Mouse (Mus musculus) testis, postnatal 10 days (tissue): ENCODE results near the gene Apc2.

Experiments used
- DNase-seq: peaks from one replicate; pipeline ENCODE4 v3.0.0; 2021; ENCODE audit warnings: low spot score

Apc2 gene

DNA sequence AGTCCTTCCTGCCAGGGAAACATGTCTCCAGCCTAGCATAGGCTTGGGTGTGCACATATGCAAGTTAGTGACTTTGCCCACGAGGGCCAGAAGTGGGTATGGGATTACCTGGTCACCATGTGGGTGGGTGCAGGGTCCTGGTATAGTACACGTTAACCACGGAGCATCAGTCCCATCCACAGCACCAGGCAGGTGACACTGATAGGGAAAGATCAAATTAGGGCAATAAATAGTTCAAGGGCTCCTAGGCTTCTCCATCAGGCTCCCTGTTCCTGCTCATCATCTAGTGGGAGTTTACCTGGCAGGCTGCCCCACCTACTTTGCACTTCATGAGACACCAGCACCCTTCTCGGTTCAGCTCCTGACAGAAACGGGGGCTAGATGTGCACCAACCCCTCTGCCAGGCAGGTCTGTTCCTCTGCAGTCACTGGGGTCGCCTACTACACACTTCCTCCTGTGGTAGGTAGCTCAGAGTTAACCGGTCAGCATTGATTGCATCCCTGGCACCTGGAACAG lies 931 bp upstream of the Apc2 start:
- DNase-seq = peak; percentile 63

DNA sequence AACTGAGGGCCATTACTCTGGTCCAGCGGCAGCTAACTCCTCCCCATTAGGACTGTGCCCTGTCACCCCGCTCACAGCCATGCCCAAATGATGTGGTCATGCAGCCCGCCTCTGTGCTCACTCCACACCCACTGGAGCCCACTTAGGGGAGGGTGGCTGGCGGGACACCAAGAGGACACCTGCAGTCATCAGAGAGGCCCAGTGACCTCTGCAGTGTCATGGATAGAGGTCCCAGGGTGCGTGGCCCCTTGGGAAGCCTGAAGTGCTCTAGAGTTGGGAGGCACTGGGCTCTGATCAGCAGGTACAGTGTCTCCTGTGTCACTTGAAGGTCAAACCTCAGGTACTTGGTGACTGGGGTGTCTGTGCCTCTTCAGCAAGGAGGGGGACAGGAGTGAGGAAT lies 1.0 kb downstream of the Apc2 start:
- DNase-seq = no peak

DNA sequence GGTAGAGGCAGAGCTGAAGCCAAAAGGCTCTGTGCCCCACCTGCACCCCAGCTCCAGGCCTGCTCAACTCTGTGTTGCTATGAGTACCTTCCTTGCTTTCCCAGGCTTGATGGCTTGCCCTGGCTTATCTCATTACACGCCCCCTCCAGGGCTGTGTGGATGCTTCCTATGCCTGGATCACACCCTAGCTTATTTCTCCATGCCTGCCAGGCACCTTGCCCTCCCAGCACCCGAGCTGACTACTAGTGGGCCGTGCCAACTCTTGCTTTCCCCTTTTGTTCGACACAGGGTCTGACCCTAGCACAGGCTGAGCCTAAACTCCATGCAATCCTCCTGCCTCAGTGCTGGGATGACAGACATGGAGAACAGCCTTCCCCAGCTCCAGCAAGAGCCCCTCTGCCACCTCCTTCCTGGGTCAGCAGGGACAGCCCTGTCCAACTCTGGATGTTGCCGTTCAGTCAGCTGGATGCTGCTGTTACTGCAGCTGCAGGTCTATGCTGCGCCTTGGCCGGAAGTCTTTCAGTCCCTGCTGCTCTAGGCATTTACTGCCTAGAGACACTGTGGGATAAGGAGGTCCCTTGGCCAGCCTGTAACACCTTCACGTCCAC lies 1.9 kb downstream of the Apc2 start:
- no peak for DNase-seq

DNA sequence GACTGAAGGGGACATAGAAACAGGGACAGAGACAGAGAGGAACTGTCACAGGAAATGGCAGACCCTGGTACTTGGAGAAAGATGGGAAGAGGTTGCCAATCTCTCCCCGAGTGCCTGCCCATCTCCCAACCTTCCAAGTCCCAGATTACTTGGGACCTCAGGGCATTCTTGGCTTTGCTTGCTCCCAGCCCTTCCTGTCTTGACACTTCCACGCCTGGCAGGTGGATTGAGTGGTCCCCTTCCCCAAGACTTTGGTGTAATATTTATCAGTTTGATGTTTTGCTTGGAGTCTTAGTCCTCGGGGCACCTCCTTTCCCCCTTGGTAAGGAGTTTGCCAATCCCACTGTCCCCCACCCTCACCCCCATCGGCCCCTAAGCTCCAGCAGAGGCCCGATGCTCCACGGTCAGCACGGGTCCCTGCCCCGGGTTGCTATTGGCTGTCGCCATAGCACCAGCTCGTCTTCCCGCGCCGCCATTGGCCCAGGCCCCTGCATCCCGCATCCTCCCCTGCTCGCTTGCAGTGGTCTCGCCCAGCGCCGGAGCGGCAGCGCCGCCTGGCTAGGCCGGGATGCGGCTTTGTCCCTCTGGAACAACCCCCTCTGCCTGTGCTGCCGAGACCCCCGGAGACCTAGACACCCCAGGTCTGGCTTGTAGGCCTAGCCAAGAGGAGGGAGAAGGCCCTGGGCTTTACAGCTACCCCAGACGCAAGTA lies 2.9 kb downstream of the Apc2 start:
- DNase-seq = peak; percentile 68

DNA sequence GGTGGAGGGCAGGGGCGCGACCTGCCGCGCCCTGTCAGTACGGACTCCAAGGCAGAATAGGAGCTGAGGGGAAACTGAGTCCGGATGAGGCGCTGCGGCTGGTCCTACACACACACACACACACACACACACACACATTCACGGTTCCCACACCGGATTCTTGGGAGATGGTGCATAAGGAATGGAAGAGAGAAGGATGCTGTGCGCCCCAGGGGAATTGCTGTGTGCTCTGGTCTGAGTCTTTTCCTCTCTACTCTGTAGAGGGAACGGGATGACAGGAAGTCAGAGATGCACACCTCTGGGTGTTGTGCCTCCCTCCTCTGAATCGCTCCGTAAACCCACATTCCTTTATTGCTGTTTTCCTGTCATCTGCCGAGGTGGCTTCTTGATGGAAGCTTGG lies 3.5 kb downstream of the Apc2 start:
- DNase-seq = no peak

DNA sequence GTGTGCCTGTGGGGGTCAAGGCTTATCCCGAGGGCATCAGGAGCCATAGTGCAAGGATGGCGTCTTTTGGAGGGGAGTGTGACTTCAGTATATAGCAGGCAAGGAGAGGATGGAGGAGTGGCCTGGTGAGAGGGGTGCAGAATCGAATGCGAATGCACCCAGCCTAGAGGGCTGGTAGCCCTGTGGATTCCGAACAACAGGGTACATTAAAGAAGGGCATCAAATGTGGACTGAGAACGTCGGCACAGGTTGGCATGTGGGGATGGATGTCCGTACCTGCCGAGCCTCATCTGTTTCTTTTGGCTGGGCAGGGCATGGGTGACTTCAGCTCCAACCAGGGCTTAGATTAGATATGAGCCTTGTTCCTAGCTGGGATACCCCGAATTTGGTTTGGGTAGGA lies 4.0 kb downstream of the Apc2 start:
- DNase-seq = no peak

DNA sequence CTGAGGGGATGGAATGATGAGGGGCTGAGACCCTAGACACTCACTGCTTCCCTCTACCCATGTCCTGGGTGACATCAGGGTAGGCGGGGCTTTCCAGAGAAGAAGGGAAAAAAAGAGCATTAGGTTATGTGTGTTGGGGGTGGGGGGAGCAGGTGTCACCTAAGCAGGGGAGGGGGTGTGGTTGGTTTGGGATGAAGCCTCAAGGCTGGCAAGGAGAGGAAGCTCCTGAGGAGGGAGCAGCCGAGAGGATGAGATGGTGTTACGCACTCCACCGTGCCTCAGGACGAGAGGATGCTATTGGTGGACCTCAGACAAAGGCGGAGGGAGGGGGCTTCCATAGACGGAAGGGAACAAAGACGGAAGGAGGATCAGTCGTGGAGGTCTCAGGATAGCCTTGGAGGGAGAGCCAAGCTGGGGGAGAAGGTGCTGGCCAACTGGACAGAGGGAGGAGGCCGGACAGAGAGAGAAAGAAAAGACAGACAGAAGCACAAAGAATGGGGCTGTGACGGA lies 5.0 kb downstream of the Apc2 start:
- DNase-seq = no peak

DNA sequence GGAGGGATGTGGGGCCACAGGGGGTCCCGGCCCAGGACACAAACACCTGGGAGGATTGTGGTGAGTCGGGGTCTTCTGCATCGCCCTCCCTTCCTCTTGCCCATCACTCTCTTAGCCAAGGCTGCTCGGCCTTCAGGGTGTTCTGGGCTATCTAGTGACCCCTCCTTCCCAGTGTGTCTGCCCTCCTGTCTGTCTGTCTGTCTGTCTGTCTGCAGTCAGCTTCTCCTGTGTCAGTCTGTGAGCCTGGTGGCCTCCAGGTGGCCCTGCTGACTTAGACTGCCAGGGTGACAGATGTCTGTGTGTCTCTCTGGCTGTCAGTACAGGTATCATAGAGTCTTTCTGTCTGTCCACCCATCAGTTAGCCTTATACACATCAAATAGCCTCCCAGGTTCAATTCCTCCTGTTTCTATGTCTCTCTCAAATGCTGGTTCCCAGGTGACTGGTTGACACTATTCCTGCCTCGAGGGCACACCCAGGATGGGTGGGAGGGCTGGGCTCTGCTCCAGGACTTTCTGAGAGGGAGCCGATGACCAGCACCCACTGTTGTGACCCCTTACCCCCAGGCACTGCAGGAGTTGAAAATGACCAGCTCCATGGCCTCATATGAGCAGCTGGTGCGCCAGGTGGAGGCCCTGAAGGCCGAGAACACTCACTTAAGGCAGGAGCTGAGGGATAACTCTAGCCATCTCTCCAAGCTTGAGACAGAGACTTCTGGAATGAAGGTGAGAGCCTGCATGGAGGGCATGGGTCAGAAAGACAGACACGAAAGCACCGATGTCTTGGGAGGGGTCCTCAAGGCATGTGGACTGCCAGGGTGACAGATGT lies 5.7 kb downstream of the Apc2 start:
- no peak for DNase-seq

DNA sequence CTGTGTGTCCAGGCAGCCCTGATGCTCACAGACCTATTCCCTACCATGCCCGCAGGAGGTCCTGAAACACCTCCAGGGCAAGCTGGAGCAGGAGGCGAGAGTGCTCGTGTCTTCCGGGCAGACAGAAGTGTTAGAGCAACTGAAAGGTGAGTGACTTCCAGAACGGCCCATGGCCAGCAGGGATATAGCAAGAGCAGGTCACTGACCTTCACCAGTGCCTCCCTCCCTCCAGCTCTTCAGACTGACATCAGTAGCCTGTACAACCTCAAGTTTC lies 6.2 kb downstream of the Apc2 start:
- no peak for DNase-seq

DNA sequence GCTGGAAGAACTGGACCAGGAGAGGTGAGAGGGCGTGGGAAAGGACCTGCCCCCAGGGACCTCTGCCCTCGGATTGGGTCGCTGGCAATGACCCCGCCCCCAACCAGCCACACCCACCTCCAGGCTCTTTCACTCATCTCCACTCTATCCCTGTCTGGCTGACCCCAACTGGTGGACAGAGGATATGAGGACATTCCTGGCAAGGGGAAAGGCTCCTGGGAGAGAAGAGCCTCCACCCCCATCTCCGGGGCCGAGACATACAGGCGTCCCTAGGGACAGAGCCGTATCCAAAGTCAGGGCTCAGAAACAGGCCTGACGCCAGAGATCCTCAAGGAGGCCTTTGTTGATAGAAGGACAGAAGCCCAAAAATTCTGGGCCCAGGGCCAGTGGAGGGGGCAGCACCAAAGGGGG lies 6.7 kb downstream of the Apc2 start:
- DNase-seq = peak; percentile 88

DNA sequence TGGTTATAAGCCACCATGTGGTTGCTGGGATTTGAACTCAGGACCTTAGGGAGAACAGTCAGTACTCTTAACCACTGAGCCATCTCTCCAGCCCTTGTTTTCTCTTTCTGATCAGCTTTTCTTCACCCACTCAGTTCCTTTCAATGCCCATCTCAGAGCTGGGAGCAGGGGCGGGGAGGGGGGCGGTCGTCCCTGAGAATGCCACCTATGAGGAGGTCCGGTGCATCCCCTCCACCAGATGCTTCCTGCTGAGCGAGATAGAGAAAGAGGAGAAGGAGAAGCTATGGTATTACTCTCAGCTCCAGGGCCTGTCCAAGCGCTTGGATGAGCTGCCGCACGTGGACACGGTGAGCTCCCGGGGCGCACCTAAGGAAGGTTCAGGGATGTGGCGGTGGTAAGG lies 8.7 kb downstream of the Apc2 start:
- no peak for DNase-seq

DNA sequence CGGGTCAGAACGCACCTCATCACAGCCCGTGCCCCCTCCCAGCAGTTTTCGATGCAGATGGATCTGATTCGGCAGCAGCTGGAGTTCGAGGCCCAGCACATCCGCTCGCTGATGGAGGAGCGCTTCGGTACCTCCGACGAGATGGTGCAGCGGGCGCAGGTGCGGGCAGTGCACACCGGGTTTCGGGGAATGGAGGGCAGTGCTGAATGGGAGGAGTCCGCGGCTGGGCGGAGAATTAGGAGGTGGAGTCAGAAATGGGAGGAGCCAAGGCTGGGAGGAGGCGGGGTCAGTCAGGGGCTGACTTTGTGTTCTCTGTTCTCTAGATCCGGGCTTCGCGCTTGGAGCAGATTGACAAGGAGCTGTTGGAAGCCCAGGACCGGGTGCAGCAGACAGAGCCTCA lies 9.1 kb downstream of the Apc2 start:
- peak; percentile 75 for DNase-seq

DNA sequence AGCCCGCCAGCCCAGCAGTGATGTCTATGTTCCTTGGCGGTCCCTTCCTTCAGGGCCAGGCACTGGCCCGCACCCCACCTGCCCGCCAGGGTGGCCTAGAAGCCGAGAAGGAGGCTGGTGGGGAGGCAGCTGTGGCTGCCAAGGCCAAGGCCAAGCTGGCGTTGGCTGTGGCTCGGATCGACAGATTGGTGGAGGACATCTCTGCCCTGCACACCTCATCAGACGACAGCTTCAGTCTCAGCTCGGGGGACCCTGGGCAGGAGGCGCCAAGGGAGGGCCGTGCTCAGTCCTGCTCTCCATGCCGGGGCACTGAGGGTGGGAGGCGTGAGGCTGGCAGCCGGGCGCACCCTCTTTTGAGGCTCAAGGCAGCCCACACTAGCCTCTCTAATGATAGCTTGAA lies 15.8 kb downstream of the Apc2 start:
- no peak for DNase-seq

DNA sequence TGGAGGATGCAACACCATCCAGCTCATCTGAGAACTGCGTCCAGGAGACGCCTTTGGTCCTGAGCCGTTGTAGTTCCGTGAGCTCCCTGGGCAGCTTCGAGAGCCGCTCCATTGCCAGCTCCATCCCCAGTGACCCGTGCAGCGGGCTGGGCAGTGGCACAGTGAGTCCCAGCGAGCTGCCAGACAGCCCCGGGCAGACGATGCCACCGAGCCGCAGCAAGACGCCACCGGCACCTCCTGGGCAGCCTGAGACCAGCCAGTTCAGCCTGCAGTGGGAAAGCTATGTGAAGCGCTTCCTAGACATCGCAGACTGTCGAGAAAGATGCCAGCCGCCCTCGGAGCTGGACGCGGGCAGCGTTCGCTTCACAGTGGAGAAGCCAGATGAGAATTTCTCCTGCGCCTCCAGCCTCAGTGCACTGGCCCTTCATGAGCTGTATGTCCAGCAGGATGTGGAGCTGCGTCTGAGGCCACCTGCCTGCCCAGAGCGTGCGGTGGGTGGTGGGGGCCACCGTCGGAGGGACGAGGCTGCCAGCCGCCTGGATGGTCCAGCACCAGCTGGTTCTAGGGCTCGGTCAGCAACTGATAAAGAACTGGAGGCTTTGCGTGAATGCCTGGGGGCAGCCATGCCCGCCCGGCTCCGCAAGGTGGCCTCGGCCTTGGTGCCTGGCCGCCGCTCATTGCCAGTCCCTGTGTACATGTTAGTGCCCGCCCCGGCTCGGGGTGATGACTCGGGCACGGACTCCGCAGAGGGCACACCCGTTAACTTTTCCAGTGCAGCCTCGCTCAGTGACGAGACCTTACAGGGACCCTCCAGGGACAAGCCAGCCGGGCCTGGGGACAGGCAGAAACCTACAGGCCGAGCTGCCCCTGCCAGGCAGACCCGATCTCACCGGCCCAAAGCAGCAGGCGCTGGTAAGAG lies 17.1 kb downstream of the Apc2 start:
- DNase-seq = no peak

DNA sequence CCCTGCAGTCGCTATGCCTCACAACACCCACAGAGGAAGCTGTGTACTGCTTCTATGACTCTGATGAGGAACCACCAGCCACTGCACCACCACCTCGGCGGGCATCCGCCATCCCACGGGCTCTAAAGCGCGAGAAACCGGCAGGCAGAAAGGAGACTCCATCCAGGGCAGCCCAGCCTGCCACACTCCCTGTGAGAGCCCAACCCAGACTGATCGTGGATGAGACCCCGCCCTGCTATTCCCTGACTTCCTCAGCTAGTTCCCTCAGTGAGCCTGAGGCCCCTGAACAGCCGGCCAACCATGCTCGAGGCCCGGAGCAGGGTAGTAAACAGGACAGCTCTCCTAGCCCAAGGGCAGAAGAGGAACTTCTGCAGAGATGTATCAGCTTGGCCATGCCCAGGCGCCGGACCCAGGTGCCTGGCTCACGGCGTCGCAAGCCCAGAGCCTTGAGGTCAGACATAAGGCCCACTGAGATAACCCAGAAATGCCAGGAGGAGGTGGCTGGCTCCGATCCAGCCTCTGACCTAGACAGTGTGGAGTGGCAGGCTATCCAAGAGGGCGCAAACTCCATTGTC lies 17.9 kb downstream of the Apc2 start:
- DNase-seq = no peak

DNA sequence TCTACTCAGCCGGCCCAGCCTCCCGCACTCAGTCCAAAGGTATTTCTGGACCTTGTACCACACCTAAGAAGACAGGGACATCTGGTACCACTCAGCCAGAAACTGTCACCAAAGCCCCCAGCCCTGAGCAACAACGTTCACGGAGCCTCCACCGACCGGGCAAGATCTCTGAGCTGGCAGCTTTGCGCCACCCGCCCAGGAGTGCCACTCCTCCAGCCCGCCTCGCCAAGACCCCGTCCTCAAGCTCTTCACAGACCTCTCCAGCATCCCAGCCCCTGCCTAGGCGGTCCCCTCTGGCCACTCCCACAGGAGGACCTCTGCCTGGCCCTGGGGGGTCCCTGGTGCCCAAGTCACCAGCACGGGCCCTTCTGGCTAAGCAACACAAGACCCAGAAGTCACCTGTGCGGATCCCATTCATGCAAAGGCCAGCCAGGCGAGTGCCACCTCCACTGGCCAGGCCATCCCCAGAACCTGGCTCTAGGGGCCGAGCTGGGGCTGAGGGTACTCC lies 18.8 kb downstream of the Apc2 start:
- no peak for DNase-seq

DNA sequence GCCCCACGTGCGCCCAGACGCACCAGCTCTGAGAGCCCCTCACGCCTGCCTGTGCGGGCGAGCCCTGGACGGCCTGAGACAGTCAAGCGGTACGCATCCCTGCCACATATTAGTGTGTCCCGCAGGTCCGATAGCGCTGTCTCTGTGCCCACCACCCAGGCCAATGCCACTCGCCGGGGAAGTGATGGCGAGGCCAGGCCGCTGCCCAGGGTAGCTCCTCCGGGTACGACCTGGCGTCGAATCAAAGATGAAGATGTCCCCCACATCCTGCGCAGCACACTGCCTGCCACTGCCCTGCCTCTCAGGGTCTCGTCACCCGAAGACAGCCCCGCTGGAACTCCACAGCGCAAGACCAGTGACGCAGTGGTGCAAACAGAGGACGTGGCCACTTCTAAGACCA lies 19.5 kb downstream of the Apc2 start:
- DNase-seq = no peak

DNA sequence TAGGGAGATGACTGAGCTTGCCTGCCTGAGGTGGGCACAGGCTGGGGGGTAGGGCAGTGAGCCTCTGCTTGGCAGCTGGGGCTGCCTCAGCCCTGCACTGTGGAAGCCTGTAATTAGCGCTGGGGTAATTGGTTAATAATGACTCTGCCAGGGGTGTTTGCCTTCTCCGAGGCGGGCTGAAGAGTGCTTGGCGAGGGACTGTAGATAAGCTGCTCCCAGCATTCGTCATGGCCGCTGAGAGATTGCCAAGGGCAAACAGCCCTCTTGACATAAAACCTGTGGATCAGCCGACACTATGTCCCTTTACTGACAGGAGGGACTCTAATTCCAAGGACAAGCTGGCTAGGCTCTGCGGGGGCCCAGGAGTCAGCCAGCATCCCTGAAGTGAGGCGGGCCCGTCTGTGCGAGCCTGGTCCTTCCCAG lies 20.6 kb downstream of the Apc2 start:
- no peak for DNase-seq

DNA sequence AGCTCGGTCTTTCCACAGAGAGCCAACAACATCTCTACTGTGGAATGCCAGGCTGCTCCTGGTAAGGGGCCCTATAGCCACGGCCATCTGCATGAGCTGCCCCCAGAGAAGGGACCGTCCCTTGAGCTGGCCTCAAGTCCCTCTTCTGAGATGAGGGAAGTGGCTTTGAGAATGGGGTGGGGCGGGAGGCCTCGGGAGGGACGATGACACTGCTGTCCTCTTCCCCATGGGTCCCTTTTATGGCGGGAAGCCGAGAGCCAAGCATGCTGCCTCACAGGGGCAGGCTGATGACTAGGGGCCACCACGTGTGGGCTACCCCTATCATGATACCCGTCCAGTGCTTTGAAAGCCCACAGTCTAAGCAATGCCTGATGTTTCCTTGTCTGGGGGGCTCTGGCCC lies 21.2 kb downstream of the Apc2 start:
- DNase-seq = no peak

DNA sequence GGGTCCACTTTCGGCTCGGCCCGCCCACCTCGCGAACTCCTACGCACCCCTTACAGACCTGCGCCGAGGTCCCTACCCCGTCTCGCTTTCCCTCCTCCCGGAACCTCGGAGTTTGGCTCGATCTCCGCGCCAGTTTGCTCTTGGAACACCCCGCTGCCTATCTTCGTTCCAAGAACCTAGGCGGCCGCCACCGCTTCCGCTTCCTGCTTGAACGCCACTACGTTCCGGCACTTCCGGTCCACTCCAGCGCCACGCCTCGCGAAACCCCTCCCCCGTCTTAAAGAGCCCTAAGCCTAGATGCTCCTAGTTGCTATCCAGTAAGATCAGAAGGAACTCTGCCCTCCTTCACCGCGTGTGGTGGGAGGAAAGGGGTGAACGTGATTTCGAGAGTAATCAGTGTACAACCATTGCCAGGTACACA lies 24.6 kb downstream of the Apc2 start, which contains the start of gene 2310011J03Rik:
TSS of gene 2310011J03Rik (minus strand) at position 198 of the 421 bp plus-strand sequence.
- DNase-seq = peak; percentile 92

DNA sequence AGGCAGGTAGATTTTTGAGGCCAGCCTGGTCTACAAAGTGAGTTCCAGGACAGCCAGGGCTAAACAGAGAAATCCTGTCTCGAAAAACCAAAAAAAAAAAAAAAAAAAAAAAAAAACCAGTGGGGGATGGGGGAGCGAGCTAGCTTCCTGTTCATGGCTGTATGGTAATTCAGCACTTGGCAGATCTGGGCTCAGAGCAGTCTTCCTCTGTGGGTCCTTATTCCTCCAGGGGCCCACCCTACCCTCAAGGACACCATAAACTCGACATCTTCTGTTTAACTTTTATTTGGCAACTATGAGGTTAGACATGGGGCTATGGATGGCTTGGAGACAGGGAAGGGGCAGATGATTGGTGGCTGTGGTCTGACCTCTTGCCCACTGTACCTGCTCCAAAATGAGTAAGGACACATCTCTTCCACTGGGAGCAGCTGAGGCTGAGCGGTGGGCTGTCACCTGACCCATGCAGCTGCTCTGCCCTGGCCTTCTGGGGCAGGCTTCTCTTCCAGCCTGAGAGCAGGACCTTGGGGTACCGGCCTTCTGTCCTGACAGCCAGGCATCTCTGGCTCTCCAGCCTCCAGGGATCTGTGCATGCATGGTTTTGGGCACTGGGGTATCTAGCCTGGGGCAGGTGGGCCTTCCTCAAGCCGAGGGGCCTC lies 25.4 kb downstream of the Apc2 start:
- no peak for DNase-seq
